Mouse (Mus musculus): ENCODE results near the gene Olfr825. TPM values are rescaled to one million over a fixed set of nuclear protein-coding genes. Genes with fewer than 3 reads are reported as not detected.

Olfr825 gene
- not detected in 2 replicates for polyA plus RNA-seq (2021; fragmentation: Nextera tagmentation)
- long read RNA-seq, experiment 1 = 0 reads
- long read RNA-seq, experiment 2 = 0 reads

DNA sequence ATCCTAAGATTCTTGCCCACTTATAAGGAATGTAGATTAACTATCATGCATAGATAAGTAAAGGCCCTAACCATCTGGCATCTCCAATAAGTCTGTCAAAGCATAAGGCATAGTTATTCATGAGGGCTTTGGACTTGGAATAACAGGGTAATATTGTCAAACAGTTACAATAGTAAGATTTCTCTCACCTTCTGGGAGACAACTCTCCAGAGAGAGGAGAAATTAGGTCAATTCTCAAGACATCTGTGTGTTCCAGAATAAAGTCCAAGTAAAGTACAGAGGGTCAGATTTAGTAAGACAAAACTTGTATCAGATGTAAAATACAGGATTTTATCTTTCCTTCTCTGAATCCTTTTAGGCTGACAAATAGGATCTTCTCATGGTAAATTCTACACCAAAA lies at the start of gene Olfr825:
Gene Olfr825 (minus strand): TSS at position 101 of the 400 bp plus-strand sequence.

DNA sequence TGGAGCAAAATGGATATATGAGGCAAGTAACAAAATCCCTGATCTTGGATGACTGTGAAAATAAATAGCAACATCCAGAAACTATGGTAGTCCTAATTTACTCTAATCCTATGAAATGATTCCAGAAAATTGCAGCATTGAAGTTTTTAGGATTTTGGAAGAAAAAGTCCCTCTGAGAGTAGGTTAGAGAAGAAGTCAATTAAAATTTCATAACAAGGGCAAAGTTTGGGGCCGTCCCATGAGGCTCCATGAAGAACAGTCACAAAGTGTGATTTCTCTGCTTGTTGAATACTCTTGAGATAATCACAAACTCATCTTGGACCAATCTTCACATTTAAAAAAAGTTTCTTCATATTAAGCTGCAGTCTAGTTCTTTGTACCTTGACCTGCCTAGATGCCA lies 47.7 kb upstream of the Olfr825 start, which contains the start of gene Olfr827:
Gene Olfr827 (minus strand): TSS at position 101 of the 400 bp plus-strand sequence.

DNA sequence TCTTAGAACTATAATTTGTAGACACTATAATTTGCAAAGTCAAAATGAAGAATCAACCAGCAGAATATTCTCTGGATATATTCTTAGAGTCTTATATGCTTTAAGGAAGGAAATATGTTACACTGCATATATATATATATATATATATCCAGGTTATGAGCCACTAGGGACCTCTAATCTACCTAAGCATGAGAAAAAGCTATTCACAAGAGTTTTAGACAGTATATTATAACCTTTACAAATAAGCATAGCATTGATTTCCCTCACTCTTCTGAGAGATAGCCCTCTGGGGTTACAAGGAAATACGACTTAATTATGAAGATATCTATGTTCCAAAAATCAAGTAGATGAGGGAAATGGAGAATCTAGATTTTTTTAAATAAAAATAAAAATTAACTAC lies 17.5 kb upstream of the Olfr825 start, which contains the start of gene Olfr826:
Gene Olfr826 (minus strand): TSS at position 101 of the 400 bp plus-strand sequence.

DNA sequence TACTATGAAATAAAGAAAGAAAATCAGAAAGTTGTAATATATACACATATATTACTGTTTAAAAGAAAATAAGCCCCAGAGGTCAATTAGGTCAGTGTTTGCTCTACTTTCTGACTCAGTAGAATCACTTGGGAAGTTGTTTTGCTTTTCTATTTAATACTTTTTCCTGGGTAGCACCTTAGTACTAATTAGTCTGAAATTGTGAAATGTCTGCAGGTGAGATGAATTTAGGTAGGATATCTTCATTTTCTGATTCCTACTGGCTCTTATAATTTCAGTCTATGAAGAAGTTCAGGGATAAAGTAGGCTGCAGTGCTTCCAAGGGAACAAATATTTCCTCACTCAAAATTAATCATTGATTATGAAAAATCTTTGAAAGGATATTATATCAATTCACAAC lies 36.7 kb downstream of the Olfr825 start, which contains the start of gene Olfr824:
Gene Olfr824 (minus strand): TSS at position 101 of the 400 bp plus-strand sequence.

DNA sequence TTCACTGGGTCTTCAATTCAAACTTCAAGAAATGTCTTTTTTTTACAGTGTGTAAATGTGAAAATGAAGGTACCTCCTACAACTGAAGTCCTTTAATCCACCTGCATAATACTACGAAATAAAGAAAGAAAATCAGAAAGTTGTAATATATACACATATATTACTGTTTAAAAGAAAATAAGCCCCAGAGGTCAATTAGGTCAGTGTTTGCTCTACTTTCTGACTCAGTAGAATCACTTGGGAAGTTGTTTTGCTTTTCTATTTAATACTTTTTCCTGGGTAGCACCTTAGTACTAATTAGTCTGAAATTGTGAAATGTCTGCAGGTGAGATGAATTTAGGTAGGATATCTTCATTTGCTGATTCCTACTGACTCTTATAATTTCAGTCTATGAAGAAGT lies 51.3 kb downstream of the Olfr825 start, which contains the start of gene Olfr823:
Gene Olfr823 (minus strand): TSS at position 101 of the 400 bp plus-strand sequence.

Other genes with a start within 250 kb of the Olfr825 start
- not detected in 2 replicates for gene Olfr818, start 217.7 kb downstream of the Olfr825 start, polyA plus RNA-seq (2021; fragmentation: Nextera tagmentation)
- gene Olfr819, start 199.5 kb downstream of the Olfr825 start, polyA plus RNA-seq (2021; fragmentation: Nextera tagmentation) = not detected in 2 replicates
- gene Olfr247, start 190.6 kb downstream of the Olfr825 start, polyA plus RNA-seq (2021; fragmentation: Nextera tagmentation) = not detected in 2 replicates
- 0.03 TPM in 1 of 2 replicates, not detected in the other for gene Gm10310, start 181.7 kb downstream of the Olfr825 start, polyA plus RNA-seq (2021; fragmentation: Nextera tagmentation)
- not detected in 2 replicates for gene Olfr820, start 154.1 kb downstream of the Olfr825 start, polyA plus RNA-seq (2021; fragmentation: Nextera tagmentation)
- not detected in 2 replicates for gene Olfr821, start 136.4 kb downstream of the Olfr825 start, polyA plus RNA-seq (2021; fragmentation: Nextera tagmentation)
- not detected in 2 replicates for gene Olfr822, start 95.6 kb downstream of the Olfr825 start, polyA plus RNA-seq (2021; fragmentation: Nextera tagmentation)
- gene Olfr823, start 51.4 kb downstream of the Olfr825 start, polyA plus RNA-seq (2021; fragmentation: Nextera tagmentation) = not detected in 2 replicates
- gene Olfr824, start 36.8 kb downstream of the Olfr825 start, polyA plus RNA-seq (2021; fragmentation: Nextera tagmentation) = not detected in 2 replicates
- not detected in 2 replicates for gene Olfr826, start 17.4 kb upstream of the Olfr825 start, polyA plus RNA-seq (2021; fragmentation: Nextera tagmentation)
- gene Olfr827, start 47.6 kb upstream of the Olfr825 start, polyA plus RNA-seq (2021; fragmentation: Nextera tagmentation) = not detected in 2 replicates
- 0.23 TPM in 1 of 2 replicates, not detected in the other for gene Neurod4, start 113.5 kb upstream of the Olfr825 start, polyA plus RNA-seq (2021; fragmentation: Nextera tagmentation)
- gene Tespa1, start 156.1 kb upstream of the Olfr825 start, polyA plus RNA-seq (2021; fragmentation: Nextera tagmentation) = not detected in 2 replicates
- gene Vmn2r84, start 227.6 kb upstream of the Olfr825 start, polyA plus RNA-seq (2021; fragmentation: Nextera tagmentation) = 0.04 and 0.06 TPM in 2 replicates

Measured in left cerebral cortex, adult 6 months (tissue).